Mouse (Mus musculus) megakaryocyte-erythroid progenitor cell, adult 5-6 weeks (primary cell): ENCODE measurements at regions not wholly inside any gene's neighbourhood (a gene's known extent, or its start where the extent isn't known, plus 50 kb on each side); places are given as distances from the start of the nearest gene placed in this dataset.

Source experiments
- ATAC-seq: replicated peaks from 2 replicates; pipeline ENCODE4 v1.8.0; 2016; ENCODE audit warnings: mild to moderate bottlenecking, inconsistent platforms; ENCODE audit not compliant: severe bottlenecking, poor library complexity, low FRiP score, low TSS enrichment

DNA sequence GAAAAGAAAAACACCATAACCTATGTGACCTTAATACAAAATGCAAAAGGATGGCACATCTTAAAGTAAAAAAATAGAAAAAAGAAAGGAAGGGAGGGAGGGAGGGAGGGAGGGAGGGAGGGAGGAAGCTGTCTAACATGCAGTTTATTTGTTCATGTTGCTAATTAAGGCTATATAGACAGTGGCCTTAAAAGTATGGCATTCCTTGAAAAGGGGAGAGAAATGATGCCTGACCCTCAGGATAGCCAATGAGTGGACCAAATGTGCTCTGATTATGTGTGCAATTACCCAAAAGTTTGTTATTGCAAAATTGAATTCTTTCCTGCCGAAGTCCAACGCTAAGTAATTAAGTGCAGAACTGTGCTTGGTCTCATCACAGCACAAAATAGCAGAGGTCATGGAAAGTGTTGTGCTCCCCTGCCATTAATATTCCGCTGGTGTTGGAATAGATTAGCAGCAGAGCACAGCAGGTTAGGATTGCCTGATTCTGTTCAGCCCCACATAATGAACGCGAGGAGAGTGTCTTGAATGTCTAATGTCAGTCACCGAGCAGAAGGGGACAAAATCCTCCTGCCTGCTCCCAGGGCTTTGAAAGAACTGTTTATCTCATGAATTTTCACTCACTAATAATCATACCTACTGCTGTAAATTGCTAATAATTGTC is 531.7 kb upstream of the Mctp2 start:
- no peak for ATAC-seq

DNA sequence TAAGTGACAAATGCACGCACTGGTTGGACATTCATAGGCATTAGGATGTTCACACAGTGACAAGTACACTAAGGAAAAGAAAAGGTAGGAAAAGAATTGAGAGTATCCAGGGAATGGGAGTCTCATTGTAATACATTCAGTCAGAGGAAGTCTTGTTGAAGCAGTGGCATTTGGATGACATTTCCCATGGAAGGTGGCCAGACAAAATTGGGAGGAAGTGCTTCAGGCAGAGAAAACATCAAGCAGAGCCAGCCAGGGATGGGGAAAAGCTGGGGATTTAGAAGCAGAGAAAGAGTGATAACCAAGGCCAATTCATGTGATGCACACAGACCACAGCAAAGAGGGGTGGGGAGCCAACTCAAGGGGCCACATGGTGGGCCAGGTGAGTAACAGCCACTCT is 524.0 kb upstream of the Rgma start:
- no peak for ATAC-seq

DNA sequence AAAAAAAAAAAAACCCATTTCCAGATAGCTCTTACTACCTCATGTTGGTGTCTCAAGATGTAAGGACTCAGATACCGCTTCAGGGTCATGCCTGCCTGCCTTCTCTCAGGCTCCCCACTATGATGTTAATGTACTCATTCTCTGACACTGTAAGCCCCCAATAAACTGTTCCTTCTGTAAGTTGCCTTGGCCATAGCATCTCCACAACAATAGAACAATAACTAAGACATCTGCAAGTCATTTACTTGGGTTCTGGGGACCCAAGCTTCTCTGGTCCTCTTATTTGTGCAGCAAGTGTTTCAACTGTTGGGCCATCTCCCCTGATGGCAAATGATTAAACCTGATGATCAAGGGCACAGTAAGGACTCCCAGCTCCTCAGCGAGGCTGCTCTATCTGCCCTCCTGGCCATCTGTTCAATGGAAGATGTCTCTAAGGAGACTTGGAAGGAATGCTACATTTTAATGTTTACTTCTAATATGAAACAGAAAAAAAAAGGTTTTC is 520.8 kb upstream of the Rgma start:
- ATAC-seq, result no peak

DNA sequence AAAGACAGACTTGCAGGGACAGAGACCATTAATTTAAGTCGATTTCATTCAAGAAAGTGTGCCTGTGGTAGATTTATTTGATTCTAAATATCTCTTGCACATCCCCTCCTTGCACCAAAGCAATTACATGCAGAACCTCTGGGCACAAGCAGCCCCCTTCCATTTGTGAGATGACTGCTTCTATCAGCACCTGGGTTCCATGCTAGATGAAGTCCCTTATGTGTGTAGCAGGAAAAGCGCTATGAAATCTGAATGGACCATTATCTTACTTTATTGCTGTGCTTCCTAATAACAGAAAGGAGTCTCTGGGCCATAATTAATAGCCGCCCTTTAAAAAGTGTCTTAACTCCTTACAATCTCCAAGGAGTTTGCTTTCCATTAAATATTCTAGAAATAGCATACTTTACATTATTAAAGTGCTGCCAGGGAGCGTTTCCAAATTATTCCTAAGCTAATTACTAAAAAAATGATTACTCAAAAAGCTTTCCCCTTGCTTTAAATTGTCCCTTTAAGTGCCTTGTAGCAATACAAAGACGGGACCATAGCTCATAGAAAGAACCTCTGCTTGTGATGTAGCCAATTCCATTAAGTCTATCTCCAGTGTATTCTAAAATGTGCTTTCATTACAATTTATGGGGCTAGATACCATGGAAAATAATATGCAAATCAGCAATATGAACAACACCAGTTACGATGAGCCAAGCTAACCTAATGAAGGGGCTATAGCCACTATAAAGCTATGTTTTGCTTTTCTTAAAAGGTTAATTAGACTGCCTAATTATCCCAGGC is 508.1 kb upstream of the Rgma start:
- no peak for ATAC-seq

DNA sequence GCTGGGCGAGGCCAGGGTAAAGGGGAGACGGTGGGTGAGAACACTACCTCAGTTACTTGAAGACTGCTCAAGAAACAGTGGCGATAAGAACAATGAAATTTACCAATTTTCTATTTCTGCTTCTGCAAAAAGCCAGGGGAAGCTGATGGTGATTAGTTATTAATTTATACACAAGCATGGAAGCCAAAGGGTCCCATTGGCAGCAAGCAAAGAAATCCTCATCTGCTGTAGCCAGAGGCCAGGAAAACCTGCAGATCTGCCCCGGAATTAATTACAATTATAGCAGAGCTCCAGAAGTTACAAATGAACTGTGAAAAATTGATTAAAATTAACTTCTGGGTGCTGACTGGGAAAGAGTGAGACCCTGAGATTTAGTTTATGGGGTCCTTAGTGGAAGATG is 506.2 kb upstream of the Rgma start:
- ATAC-seq, result no peak

DNA sequence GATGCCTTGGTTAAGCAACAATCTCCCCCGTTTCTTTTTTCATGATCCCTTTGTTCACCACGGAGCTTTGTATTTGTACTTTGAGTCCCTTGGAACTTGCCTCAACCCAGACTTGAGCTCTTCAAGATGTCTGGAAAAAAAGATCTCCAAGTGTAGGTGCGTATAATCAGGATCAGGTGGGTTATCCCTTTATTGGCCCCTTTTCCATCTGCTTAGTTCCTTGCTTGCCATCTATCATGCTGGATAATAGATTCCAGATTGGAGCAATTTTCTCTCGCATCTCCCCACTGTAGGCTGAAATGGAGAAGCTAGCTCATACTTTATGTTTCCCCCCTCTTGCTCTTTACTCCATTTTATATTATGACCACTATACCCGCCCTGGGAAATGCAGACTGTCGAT is 474.5 kb upstream of the Rgma start:
- ATAC-seq, result no peak

DNA sequence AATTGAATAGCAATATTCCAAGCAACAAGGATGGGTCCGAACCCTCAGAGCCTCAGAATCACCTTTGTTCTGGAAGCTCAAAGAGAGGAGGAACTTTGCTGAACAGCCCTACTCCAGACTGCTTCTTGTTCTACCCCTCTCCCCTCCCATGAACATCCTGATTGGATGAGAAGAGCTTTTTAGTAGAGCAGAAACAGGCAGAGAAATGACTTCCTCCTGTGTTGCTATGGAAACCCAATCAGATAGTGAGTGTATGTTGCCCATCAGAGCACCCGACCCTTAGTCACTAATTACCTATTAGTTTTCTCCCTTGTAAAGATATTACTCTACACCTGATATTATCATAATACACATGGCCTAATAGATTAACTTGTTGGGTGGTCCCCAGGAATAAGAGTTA is 469.4 kb upstream of the Rgma start:
- ATAC-seq, result no peak

DNA sequence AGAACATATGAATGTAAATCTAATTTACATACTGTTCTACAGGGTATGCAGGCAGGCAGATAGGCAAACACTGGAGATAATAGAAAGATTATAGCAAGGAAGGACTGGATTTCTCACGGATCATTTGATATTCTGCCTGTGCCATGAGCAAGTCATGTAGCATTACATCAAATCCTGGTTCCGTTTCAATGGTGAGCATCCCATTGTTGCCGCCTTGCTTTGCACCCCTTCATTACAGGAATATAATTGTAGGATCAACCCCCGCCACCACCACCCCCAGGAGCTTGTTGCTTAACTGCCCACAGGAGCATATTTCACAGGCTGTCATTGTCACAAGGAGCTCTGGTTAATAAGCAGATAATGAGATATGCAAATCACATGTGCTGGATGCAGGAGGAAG is 468.8 kb upstream of the Rgma start:
- no peak for ATAC-seq

DNA sequence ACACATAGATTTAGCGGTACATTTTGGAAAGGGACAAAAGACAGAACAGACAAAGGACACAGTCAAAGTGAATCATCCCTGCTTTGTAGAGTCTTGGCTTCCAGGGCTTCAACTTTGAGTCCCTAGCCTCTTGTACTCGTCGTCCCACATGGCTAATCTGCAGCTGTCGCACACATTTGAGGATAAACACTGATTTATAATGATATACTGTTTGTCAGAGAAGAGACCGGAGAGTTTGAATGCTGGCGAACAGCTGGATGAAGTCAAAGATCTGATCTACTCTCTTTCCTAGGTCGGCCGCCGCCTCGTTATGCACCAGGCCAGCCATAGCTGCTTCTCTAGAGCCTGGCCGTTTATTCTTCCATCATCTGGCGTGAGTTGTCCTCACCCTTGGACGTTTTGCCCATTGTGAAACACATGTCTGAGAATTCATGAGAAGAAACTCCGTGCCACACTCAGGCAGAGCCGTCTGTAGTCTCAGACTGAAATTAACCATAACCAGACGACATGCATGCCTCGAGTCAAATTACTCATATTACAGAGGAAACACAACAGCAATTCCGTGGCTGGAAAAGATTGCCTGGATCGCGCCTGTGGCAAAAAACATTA is 448.4 kb upstream of the Rgma start:
- ATAC-seq, result no peak

DNA sequence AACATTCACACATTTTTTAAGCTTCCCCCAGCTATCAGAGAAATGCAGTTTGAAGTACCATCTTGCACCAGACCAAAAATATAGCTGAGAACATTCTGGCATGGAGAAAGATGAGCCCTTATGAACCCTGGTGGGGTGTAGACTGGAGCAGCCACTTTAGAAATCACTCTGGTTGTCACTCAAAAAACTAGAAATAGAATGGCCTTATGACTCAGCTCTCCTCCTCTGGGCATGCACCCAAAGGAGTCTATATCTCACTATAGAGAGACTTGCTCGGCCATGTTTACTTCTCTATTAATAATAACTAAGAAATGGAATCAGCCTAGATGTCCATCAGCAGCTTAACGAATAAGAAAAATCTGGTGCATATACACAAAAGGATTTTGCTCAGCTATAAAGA is 436.5 kb upstream of the Rgma start:
- ATAC-seq, result no peak

DNA sequence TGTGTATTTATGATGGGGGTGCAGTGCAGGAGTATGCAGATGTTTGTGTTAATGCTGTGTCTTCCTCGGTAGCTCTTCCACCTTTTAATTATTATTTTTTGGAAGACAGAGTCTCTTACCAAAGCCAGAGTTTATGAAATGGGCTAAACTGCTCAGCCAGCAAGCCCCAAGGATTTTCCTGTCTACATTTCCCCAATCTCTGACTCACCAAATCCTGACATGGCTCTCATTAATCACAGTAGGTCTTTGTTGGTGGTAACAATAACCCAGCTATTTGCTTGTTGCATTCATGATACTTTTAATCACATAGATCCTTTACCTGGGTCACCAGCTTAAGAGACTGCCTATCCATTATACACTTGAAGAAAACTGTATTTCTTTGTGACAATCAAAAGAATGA is 427.8 kb upstream of the Rgma start:
- no peak for ATAC-seq

DNA sequence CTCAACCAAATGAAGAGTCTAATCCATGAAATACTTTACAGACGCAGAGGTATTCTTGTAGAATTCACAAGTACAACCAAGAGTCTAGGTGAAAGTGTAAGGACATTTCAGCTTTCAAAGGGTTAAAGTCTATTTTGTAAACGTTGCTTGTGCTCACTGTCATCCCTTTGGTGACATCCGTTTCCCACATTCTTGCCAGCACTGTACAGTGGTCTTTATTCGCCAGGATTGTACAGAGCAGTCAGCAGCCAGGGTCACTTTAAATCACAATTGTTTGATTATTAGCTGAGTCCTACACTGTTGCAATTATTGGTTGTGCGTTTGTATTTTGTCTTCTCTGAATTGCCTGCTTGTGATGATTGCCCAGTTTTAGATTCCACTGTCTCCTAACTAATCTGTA is 427.3 kb upstream of the Rgma start:
- no peak for ATAC-seq

DNA sequence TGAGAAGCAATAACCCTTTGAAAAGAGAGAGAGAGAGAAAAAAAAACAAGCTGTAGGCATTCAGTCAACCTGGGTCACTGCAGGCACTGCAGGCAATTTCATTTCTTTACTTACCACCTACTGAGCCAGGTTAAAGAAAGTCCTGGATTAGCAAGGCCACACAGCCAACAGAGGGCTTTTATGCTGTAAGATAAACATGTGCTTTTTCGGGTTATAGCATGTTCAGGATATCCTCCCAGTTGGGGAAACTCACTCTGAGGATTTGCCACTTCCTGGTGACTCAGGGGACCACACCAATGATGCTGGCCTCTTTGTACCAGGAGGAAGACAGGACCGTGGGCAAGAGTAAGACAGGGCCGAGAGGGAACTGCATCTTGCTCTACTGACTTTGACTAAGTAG is 426.6 kb upstream of the Rgma start:
- ATAC-seq, result no peak

DNA sequence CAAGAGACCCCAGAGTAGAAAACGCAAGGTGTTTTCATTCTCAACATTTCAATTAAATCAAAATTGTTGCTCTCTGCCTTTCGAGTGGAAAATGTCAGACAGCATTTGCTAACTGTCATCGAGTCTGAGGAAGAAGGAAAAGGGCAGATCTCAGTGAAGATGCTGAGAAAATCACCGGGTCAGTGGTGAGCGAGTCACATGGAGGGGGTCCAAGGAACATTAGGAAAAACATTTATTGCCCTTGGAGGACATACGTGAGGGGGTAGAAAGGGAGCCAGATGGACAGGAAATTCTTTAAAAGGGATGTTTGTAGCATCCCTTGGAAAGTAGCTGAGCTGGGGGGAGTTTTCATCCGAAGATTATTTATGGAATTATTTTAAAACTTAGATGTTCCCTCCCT is 425.4 kb upstream of the Rgma start:
- ATAC-seq, result no peak

DNA sequence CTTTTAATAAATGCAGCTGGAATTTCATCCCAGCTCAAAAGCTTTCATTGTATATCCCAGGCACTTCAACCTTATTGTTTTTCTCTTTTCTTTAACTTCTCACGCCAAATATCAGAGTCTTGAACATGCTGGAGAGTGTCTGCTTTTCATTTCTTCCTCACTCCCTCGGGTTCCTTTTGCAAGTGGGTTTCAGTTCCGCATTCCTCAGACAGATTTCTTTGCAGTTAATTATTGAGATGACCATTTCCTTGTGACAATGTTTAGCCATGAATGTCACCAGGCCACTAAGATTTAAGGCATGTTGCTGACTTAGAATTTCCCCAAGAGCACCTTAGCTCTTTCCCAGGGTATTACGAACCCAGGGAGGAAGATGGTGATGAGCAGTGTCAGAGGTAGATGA is 417.6 kb upstream of the Rgma start:
- ATAC-seq, result no peak

DNA sequence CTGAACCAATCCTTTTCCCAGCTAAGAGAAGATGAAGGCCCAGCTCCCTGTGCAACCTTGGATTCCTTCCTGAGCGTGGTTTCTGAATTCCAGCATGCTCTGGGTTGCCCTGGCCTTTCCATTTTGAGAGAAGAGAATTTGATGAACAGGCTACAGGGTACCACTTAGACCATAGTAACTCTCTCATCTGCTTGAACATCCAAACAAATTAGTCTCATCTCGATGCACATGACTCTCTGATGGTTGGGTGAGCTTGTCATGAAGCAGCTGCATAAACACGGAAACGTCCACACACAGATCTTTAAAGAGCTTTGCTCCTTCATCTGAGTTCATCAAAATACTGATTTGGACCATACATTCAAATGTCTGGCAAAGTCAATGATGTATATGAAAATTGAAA is 414.0 kb upstream of the Rgma start:
- ATAC-seq, result no peak

DNA sequence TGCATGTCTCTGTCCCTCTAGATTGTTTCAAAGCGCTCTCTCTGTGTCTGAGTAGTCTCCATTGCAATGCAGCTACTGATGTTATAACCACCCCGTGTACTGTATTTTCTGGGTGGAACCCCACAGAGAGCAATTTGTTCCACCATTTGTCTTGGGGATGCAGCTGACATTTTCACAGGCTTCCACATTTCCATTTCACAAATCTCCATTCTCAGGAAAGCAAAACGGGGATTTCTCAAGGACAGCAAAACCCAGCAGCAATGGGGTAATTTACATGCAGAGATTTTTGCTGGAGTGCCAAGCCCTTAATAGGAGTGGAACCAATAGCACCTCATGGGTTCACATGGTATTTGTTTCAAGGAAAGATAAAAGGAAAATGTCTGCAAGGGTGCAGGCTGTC is 412.5 kb upstream of the Rgma start:
- ATAC-seq, result no peak

DNA sequence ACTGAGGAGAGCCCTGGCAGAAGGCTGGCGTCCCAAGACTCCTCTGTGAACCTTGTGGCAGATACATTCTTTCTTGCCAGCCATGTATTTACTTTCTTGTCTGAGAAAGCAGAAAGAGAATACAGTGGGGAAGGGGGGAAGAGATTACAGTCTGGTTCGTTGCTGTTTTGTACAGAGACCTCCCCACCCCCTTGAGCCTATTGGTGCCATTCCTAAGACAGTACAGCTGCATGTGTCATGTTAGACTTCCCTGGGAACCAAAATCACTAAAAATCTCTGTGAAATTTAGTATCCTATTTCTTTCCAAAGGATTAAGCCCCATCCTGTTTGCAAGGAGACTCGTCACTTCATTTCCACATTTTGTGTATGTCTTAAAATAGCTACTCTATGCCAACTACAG is 411.4 kb upstream of the Rgma start:
- no peak for ATAC-seq

DNA sequence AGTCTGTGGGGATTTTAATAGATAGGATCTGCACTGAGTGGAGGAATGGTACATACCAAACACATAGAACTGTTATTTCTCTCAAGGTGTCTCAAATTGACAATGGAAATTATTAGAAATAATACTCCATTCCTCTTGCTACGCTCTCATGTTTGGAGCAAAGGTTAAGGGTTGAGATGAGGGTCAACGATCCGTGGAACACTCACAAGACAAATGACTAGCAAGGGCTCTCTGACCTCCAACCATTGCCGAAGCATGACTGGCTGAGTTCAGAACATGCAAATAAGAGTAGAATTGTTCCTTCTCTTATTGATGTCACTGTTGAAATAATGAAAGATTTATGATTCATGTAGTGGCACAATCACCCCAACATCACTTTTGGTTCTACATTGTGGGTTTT is 407.1 kb upstream of the Rgma start:
- ATAC-seq, result no peak

DNA sequence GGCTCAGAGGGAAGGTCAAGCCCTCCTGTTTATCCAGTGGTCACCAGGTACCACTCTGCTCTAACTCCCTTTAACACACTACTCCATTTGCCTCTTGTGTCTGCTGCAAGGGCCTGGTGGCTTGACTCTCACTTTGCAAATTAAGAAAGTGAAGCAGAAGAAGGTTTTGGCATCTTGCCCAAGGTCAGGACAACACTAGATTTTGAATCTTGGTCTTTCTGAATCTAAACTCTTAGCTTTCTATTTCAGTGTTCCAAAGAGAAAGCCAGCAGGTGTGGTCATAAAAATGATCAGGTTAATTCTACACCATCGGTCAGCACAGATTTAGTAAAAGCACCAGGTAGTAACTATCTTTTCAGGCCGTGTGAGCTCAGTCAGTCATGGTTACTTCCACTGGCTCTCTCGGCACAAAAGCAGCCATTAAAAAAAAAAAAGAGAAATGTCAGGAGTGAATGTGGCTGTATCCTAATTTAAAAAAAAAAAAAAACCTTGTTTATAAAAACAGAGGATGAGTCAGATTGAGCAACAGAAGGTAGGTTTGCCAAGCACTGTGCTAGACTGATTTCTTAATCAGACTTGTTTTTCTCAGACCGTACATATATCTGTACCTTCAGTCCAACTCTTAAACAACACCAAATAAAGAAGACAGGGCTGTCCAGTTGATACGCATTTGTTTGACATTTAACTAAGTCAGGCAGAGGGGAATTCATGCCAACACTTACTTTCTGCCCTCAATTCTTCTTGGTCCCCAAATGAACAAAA is 403.6 kb upstream of the Rgma start:
- no peak for ATAC-seq
